Mouse (Mus musculus): ENCODE results near the gene Itga6. TPM values are rescaled to one million over a fixed set of nuclear protein-coding genes. Genes with fewer than 3 reads are reported as not detected.

Gene Itga6
- polyA plus RNA-seq, 1 experiment, result 21.9 TPM

DNA sequence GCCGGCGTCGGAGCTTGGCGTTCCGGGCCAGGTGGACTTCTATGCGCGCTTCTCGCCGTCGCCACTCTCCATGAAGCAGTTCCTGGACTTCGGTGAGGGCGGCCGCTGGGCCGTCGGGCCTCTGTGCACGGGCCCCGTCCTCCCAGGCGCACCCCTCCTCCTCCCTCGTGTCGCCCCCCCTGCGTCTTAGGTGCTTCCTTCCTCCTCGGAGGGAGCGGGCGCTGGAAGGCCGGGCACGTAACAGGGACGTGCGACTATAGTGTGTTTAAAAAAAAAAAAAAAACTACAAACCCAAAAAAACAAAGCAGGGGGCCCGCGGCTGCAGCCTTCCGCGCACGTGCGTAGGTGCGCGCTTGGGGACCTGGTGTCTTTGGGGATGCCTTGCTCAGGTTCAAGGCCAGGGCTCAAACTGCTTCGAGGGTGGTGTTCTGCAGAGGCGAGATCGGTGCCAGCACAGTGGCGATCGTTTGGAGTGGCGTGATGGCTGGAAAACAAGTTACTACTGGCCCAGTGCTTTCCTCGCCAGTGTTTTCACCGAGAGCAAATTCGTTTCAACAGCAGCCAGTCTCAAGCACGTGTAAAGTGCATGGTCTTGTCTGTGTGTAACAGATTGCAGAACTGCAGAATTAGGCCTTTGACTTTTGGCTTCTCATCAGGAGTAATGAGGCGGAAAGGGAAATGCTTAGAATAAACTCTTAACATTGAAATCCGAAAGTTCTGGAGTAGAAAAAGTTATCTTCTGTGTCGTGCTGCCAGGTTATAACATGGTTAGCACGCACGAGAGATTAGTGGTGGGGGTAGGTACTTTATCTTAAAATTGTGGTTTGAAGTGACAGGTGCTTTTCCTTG lies 128.3 kb downstream of the Itga6 start:
- TF ChIP-seq CTCF (IDR thresholded peaks at IDR 0.05; ENCODE audit: borderline replicate concordance, insufficient read depth, low read length) (no peak), POLR2A (IDR thresholded peaks at IDR 0.05; ENCODE audit: low read depth, low read length) (no peak)
- H3K4me3 ChIP-seq (ENCODE audit: insufficient read depth, low read length), result peak overlapping the region; percentile 64
- no peaks in the 10 kb centered on the region for H3K4me1 ChIP-seq (ENCODE audit: control insufficient read depth, insufficient read depth, low read length)
- H3K27ac ChIP-seq (ENCODE audit: insufficient read depth, low read length), result no peak overlapping the region

DNA sequence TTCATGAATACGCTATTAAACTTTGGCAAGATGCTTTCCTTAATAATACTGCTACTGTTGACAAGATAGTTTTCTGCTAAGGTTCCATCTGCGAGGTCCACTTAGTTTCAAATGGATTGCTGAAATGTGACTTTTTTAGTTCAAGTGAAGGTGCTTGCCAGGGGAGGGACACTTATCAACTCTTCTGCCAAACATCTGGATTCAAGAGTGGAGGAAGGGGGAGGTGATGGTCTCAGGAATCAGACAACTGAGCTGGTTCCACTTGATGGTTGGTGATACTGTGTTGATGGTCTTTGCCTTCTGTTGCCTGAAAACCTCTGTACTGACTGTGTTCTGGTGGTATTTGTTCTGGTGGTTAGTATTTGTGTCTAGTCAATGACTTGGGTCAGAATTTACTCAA lies 129.0 kb downstream of the Itga6 start:
- no peak overlapping the region for H3K27ac ChIP-seq (ENCODE audit: insufficient read depth, low read length)
- TF ChIP-seq CTCF (IDR thresholded peaks at IDR 0.05; ENCODE audit: borderline replicate concordance, insufficient read depth, low read length) (no peak), POLR2A (IDR thresholded peaks at IDR 0.05; ENCODE audit: low read depth, low read length) (no peak)
- H3K4me1 ChIP-seq (ENCODE audit: control insufficient read depth, insufficient read depth, low read length), result no peaks in the 10 kb centered on the region
- no peak overlapping the region for H3K4me3 ChIP-seq (ENCODE audit: insufficient read depth, low read length)

GRCm38 (mm10) chr2:71874836-71875235 lies 129.4 kb downstream of the Itga6 start:
- no peak for TF ChIP-seq POLR2A (IDR thresholded peaks at IDR 0.05; ENCODE audit: low read depth, low read length)
- no peak for TF ChIP-seq CTCF (IDR thresholded peaks at IDR 0.05; ENCODE audit: borderline replicate concordance, insufficient read depth, low read length)
- Histone ChIP-seq H3K4me1 (ENCODE audit: control insufficient read depth, insufficient read depth, low read length) (no peaks in the 10 kb centered on the region), H3K27ac (ENCODE audit: insufficient read depth, low read length) (no peak overlapping the region), H3K4me3 (ENCODE audit: insufficient read depth, low read length) (no peak overlapping the region)

- no peak overlapping the region for H3K27ac ChIP-seq (ENCODE audit: insufficient read depth, low read length)
- no peaks in the 10 kb centered on the region for H3K4me1 ChIP-seq (ENCODE audit: control insufficient read depth, insufficient read depth, low read length)
- TF ChIP-seq CTCF (IDR thresholded peaks at IDR 0.05; ENCODE audit: borderline replicate concordance, insufficient read depth, low read length) (no peak), POLR2A (IDR thresholded peaks at IDR 0.05; ENCODE audit: low read depth, low read length) (no peak)
- no peak overlapping the region for H3K4me3 ChIP-seq (ENCODE audit: insufficient read depth, low read length)
Measured at GRCm38 (mm10) chr2:71877865-71878264, 132.4 kb downstream of the Itga6 start.

- no peaks in the 10 kb centered on the region for H3K4me1 ChIP-seq (ENCODE audit: control insufficient read depth, insufficient read depth, low read length)
- no peak overlapping the region for H3K4me3 ChIP-seq (ENCODE audit: insufficient read depth, low read length)
- TF ChIP-seq CTCF (IDR thresholded peaks at IDR 0.05; ENCODE audit: borderline replicate concordance, insufficient read depth, low read length), result no peak
- no peak for TF ChIP-seq POLR2A (IDR thresholded peaks at IDR 0.05; ENCODE audit: low read depth, low read length)
Measured at GRCm38 (mm10) chr2:71878441-71878840, 133.0 kb downstream of the Itga6 start.

DNA sequence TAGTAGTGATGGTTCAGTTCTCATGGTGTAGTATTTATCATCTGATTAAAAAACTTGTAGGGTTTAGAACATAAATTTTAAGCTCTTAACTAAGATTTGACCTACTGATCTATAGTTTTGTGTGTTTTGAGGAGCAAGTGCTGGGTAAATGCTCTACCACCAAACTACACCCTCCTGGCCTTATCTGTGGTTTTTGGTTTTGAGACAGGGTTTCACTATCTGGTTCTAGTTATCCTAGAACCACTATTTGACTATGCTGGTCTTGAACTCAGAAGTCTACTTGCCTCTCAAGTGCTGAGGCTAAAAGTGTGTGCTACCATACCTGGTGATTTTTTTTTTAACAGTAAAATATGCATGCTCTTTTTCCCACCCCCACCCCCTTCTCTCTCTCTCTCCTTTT lies 133.5 kb downstream of the Itga6 start:
- no peaks in the 10 kb centered on the region for H3K4me1 ChIP-seq (ENCODE audit: control insufficient read depth, insufficient read depth, low read length)
- no peak overlapping the region for H3K4me3 ChIP-seq (ENCODE audit: insufficient read depth, low read length)
- no peak for TF ChIP-seq POLR2A (IDR thresholded peaks at IDR 0.05; ENCODE audit: low read depth, low read length)
- no peak for TF ChIP-seq CTCF (IDR thresholded peaks at IDR 0.05; ENCODE audit: borderline replicate concordance, insufficient read depth, low read length)
- H3K27ac ChIP-seq (ENCODE audit: insufficient read depth, low read length), result no peak overlapping the region

More at GRCm38 (mm10) chr2:71878441-71878840, 133.0 kb downstream of the Itga6 start:
- no peak overlapping the region for H3K27ac ChIP-seq (ENCODE audit: insufficient read depth, low read length)

- Histone ChIP-seq H3K4me1 (ENCODE audit: control insufficient read depth, insufficient read depth, low read length) (no peaks in the 10 kb centered on the region), H3K4me3 (ENCODE audit: insufficient read depth, low read length) (no peak overlapping the region), H3K27ac (ENCODE audit: insufficient read depth, low read length) (no peak overlapping the region)
- TF ChIP-seq CTCF (IDR thresholded peaks at IDR 0.05; ENCODE audit: borderline replicate concordance, insufficient read depth, low read length) (no peak), POLR2A (IDR thresholded peaks at IDR 0.05; ENCODE audit: low read depth, low read length) (no peak)
Measured at GRCm38 (mm10) chr2:71882914-71883651, 137.7 kb downstream of the Itga6 start.

GRCm38 (mm10) chr2:71887269-71887668 lies 141.9 kb downstream of the Itga6 start:
- no peak overlapping the region for H3K27ac ChIP-seq (ENCODE audit: insufficient read depth, low read length)
- H3K4me3 ChIP-seq (ENCODE audit: insufficient read depth, low read length), result no peak overlapping the region
- no peaks in the 10 kb centered on the region for H3K4me1 ChIP-seq (ENCODE audit: control insufficient read depth, insufficient read depth, low read length)
- TF ChIP-seq CTCF (IDR thresholded peaks at IDR 0.05; ENCODE audit: borderline replicate concordance, insufficient read depth, low read length) (no peak), POLR2A (IDR thresholded peaks at IDR 0.05; ENCODE audit: low read depth, low read length) (no peak)

DNA sequence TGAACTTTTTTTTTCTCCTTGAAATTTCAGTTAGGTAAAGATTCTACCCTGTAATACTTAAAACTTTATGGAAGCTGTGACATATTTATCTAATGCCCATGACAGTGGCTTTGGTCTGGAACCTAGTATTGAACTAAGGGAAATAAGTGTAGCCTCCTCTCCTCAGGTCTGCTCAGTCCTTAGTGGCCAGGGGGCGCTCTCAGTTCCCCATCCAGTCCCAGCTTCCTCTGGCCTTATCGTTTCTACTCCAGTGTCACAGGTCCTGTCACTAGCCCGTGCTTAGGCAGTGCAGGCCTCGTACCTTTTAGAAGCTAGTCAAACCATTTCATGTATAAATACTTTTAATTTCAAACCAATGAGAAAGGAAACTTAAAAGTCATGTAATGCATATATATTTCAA lies 143.0 kb downstream of the Itga6 start:
- Histone ChIP-seq H3K4me3 (ENCODE audit: insufficient read depth, low read length) (no peak overlapping the region), H3K4me1 (ENCODE audit: control insufficient read depth, insufficient read depth, low read length) (no peaks in the 10 kb centered on the region), H3K27ac (ENCODE audit: insufficient read depth, low read length) (no peak overlapping the region)
- TF ChIP-seq CTCF (IDR thresholded peaks at IDR 0.05; ENCODE audit: borderline replicate concordance, insufficient read depth, low read length), result no peak
- TF ChIP-seq POLR2A (IDR thresholded peaks at IDR 0.05; ENCODE audit: low read depth, low read length), result no peak

GRCm38 (mm10) chr2:71891536-71891935 lies 146.1 kb downstream of the Itga6 start:
- Histone ChIP-seq H3K27ac (ENCODE audit: insufficient read depth, low read length) (no peak overlapping the region), H3K4me3 (ENCODE audit: insufficient read depth, low read length) (no peak overlapping the region), H3K4me1 (ENCODE audit: control insufficient read depth, insufficient read depth, low read length) (no peaks in the 10 kb centered on the region)
- TF ChIP-seq CTCF (IDR thresholded peaks at IDR 0.05; ENCODE audit: borderline replicate concordance, insufficient read depth, low read length) (no peak), POLR2A (IDR thresholded peaks at IDR 0.05; ENCODE audit: low read depth, low read length) (no peak)
